Mouse (Mus musculus) C2C12 (cell line): ENCODE data around the gene C530008M17Rik.

Experiments used
- CEBPB ChIP-seq: IDR thresholded peaks from one replicate; pipeline ENCODE4 v1.6.1; 2011; ENCODE audit warnings: low read depth, mild to moderate bottlenecking, control low read depth, moderate library complexity
- CTCF ChIP-seq: IDR thresholded peaks from one replicate; pipeline ENCODE4 v1.5.1; 2011; ENCODE audit not compliant: control insufficient read depth, insufficient read depth, insufficient read length

- TF ChIP-seq CTCF, result peak; percentile 87
- TF ChIP-seq CEBPB, result no peak
Measured at GRCm38 (mm10) chr5:76853549-76853948, 197.2 kb downstream of the C530008M17Rik start.
